Mouse (Mus musculus) erythroblast, embryonic 14.5 days (primary cell): ENCODE data around the gene Nrg4.

Experiments used
- GATA1 ChIP-seq: IDR thresholded peaks from 2 replicates; pipeline ENCODE4 v1.6.1; 2012; ENCODE audit warnings: low read length, inconsistent platforms, mixed read lengths
- TAL1 ChIP-seq: IDR thresholded peaks from 3 replicates; pipeline ENCODE4 v1.6.1; 2012; ENCODE audit warnings: low read length, inconsistent platforms, mixed read lengths

DNA sequence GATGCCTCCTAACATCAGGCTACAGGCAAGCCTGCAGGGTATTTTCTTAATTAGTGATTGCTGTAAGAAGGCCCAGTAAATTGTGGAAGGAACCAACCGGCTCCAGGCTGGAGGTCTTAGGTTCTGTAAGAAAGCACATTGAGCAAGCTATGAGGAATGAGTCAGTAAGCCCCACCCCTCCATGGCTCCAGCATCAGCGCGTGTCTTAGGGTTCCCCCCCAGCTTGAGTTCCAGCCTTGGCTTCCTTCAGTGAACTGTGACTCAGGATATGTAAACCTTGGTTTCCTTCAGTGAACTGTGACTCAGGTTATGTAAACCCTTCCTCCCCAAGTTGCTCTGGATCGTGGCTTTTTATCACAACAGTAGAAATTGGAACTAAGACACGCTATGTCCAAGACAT, 35.3 kb upstream of the Nrg4 start:
- TF ChIP-seq TAL1 (no peak), GATA1 (no peak)
